Mouse (Mus musculus) midbrain, embryonic 15.5 days (tissue): ENCODE data around the gene Nfasc. TPM values are rescaled to one million over a fixed set of nuclear protein-coding genes. Genes with fewer than 3 reads are reported as not detected.
A peak's percentile ranks its signal among the peaks of the same experiment; 100 is the strongest.

Experiments
- ATAC-seq: fragments of 200-750 bp; cut with Nextera tagmentation; replicated peaks from 2 replicates; pipeline ENCODE4 v1.8.0; 2017; ENCODE audit warnings: moderate TSS enrichment
- H3K27ac ChIP-seq: fragments of 300-500 bp; sonication (generic); 2 replicates; pipeline ENCODE4 v1.5.1; 2015; ENCODE audit warnings: mild to moderate bottlenecking, inconsistent platforms
- H3K27me3 ChIP-seq: fragments of 300-500 bp; sonication (generic); replicated peaks from 2 replicates; pipeline ENCODE4 v1.6.1; 2015; ENCODE audit warnings: inconsistent platforms
- H3K36me3 ChIP-seq: fragments of 300-500 bp; sonication (generic); replicated peaks from 2 replicates; pipeline ENCODE4 v1.6.1; 2015; ENCODE audit warnings: inconsistent platforms
- H3K4me1 ChIP-seq: fragments of 300-500 bp; sonication (generic); 2 replicates; pipeline ENCODE4 v1.6.1; 2015; ENCODE audit warnings: inconsistent platforms
- H3K4me2 ChIP-seq: fragments of 300-500 bp; sonication (generic); 2 replicates; pipeline ENCODE4 v1.6.1; 2015; ENCODE audit warnings: inconsistent platforms, mild to moderate bottlenecking, moderate library complexity
- H3K4me3 ChIP-seq: fragments of 300-500 bp; sonication (generic); 2 replicates; pipeline ENCODE4 v1.5.1; 2015; ENCODE audit warnings: mild to moderate bottlenecking, inconsistent platforms
- H3K9ac ChIP-seq: fragments of 300-500 bp; sonication (generic); 2 replicates; pipeline ENCODE4 v1.6.1; 2015; ENCODE audit warnings: mild to moderate bottlenecking, inconsistent platforms
- H3K9me3 ChIP-seq: fragments of 300-500 bp; sonication (generic); 2 replicates; pipeline ENCODE4 v1.6.1; 2016; ENCODE audit warnings: inconsistent platforms
- WGBS: fragments of 180-500 bp; shearing (Covaris S2); methylation state at CpG from one replicate; pipeline ENCODE4 v1.1.7; 2015; ENCODE audit warnings: mixed read lengths; 5-methylcytosine and 5-hydroxymethylcytosine counted together
- polyA plus RNA-seq: library from polyadenylated mRNA; unstranded; fragments of >200 nt; fragmentation: Nextera tagmentation; extraction: Ambion mirVana; gene quantifications from 2 replicates; pipeline ENCODE4 v1.2.1, GENCODE M21; 2015

Nfasc gene
- polyA plus RNA-seq, 1 experiment from 2014 or later: 52.3 TPM

GRCm38 (mm10) chr1:132637346-132637745 is 104.3 kb downstream of the Nfasc start:
- no peak overlapping the region for H3K4me3 ChIP-seq
- no peak overlapping the region for H3K4me2 ChIP-seq
- 79% methylated on average over 7 of the region's 7 CpGs for WGBS
- no peaks in the 10 kb centered on the region for H3K9me3 ChIP-seq
- H3K27ac ChIP-seq: no peak overlapping the region
- H3K36me3 ChIP-seq: 0 out of 2 replicates have a peak, but pooled peaks cover 13% of the 10 kb centered on the region
- no peak overlapping the region for H3K9ac ChIP-seq
- no peak for ATAC-seq
- no peaks in the 10 kb centered on the region for H3K27me3 ChIP-seq
- peaks cover 21% of the 10 kb centered on the region for H3K4me1 ChIP-seq

DNA sequence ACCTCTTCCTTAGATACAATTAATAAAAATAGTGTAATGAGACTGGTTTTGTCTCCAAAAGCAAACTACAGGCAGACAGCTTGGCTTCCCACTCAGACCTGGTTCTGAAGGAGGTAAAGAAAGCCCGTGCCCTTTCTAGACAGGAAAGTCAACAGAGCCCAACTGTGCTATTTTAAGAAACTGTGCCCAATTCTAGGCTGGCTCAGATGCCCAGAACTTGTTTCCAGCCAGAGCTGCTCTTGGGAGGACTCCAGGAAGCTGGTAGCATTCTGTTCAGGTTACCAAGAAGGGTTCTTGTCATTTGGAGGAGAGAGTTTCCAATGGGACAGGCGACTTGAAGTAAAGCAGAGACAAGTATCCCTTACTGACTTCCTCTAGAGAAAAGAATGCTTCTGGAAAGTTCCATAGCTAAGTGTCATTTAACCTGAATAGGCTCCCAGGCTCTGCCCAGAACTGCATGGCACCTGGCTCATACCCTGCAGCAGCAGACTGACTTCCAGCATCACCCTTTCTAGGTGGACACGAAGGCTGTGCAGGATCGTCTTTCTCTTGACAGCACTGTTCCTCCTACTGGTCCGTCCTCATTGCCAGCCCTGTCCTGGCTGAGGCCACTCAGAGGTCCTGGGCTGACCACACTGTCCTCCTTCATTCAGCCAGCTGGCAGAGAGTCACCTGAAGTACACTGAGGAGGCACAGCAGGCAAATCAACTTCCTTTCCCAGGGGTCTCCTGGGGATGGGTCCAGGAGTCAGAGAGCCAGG is 111.8 kb downstream of the Nfasc start:
- H3K9ac ChIP-seq: no peak overlapping the region
- 86% methylated on average over 5 of the region's 5 CpGs for WGBS
- H3K27me3 ChIP-seq: no peaks in the 10 kb centered on the region
- no peak overlapping the region for H3K4me2 ChIP-seq
- H3K4me1 ChIP-seq: 0 out of 2 replicates have a peak, but pooled peaks cover 3% of the 10 kb centered on the region
- H3K36me3 ChIP-seq: peaks cover 33% of the 10 kb centered on the region
- no peak overlapping the region for H3K27ac ChIP-seq
- no peaks in the 10 kb centered on the region for H3K9me3 ChIP-seq
- no peak for ATAC-seq
- H3K4me3 ChIP-seq: no peak overlapping the region

GRCm38 (mm10) chr1:132628599-132628998 is 113.0 kb downstream of the Nfasc start:
- WGBS: 69% methylated on average over 3 of the region's 3 CpGs
- H3K4me1 ChIP-seq: 0 out of 2 replicates have a peak, but pooled peaks cover 4% of the 10 kb centered on the region
- H3K27me3 ChIP-seq: no peaks in the 10 kb centered on the region
- no peaks in the 10 kb centered on the region for H3K9me3 ChIP-seq
- H3K36me3 ChIP-seq: peaks cover 26% of the 10 kb centered on the region
- H3K4me2 ChIP-seq: no peak overlapping the region
- H3K4me3 ChIP-seq: no peak overlapping the region
- H3K27ac ChIP-seq: no peak overlapping the region
- no peak for ATAC-seq
- H3K9ac ChIP-seq: no peak overlapping the region

DNA sequence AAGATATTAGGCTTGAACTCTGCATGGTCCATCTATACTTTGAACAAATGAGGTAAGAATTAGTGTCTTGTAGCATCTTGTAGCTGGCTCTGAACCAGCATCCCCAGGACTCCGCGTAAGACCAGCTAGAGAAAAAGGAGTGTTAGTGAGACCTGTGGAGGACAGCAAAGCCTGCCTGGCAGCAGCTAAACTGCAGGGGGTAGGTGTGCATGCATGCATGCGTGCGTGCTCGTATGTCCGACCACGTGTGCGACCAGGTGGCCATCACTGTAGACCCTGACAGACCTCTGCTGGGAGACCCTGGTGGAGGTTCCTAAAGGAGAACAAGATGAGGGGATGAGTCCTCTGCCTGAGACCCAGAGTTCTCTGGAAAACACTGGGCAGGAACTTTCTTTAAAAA is 113.4 kb downstream of the Nfasc start:
- H3K36me3 ChIP-seq: peaks cover 25% of the 10 kb centered on the region
- no peaks in the 10 kb centered on the region for H3K9me3 ChIP-seq
- H3K9ac ChIP-seq: no peak overlapping the region
- 0 out of 2 replicates have a peak, but pooled peaks cover 4% of the 10 kb centered on the region for H3K4me1 ChIP-seq
- no peaks in the 10 kb centered on the region for H3K27me3 ChIP-seq
- no peak for ATAC-seq
- no peak overlapping the region for H3K4me2 ChIP-seq
- no peak overlapping the region for H3K4me3 ChIP-seq
- no peak overlapping the region for H3K27ac ChIP-seq
- 93% methylated on average over 8 of the region's 8 CpGs for WGBS

- Histone ChIP-seq H3K4me3 (no peak overlapping the region), H3K4me1 (0 out of 2 replicates have a peak, but pooled peaks cover 4% of the 10 kb centered on the region), H3K9me3 (no peaks in the 10 kb centered on the region), H3K9ac (no peak overlapping the region), H3K36me3 (peaks cover 13% of the 10 kb centered on the region; the same call in 1 of the 2 replicates), H3K27ac (0 out of 2 replicates have a peak overlapping the region, but pooled peaks have one; percentile 31), H3K4me2 (no peak overlapping the region), H3K27me3 (no peaks in the 10 kb centered on the region)
- WGBS: 46% methylated on average over 7 of the region's 7 CpGs
- ATAC-seq: no peak
Measured at GRCm38 (mm10) chr1:132626125-132626756, 115.4 kb downstream of the Nfasc start.

GRCm38 (mm10) chr1:132625034-132625433 is 116.6 kb downstream of the Nfasc start:
- Histone ChIP-seq H3K4me2 (no peak overlapping the region), H3K36me3 (peaks cover 5% of the 10 kb centered on the region; the same call in 1 of the 2 replicates)

GRCm38 (mm10) chr1:132624466-132624865 is 117.1 kb downstream of the Nfasc start:
- H3K4me1 ChIP-seq: 0 out of 2 replicates have a peak, but pooled peaks cover 4% of the 10 kb centered on the region
- peaks cover 4% of the 10 kb centered on the region; the same call in 1 of the 2 replicates for H3K36me3 ChIP-seq
- H3K4me2 ChIP-seq: no peak overlapping the region
- no peak overlapping the region for H3K27ac ChIP-seq
- H3K9ac ChIP-seq: no peak overlapping the region
- ATAC-seq: no peak
- H3K4me3 ChIP-seq: no peak overlapping the region
- no peaks in the 10 kb centered on the region for H3K27me3 ChIP-seq
- 78% methylated on average over 1 of the region's 1 CpGs for whole genome bisulfite sequencing
- no peaks in the 10 kb centered on the region for H3K9me3 ChIP-seq

More at GRCm38 (mm10) chr1:132625034-132625433, 116.6 kb downstream of the Nfasc start:
- H3K9me3 ChIP-seq: no peaks in the 10 kb centered on the region
- no peak for ATAC-seq
- H3K27me3 ChIP-seq: no peaks in the 10 kb centered on the region
- 0 out of 2 replicates have a peak, but pooled peaks cover 4% of the 10 kb centered on the region for H3K4me1 ChIP-seq
- H3K27ac ChIP-seq: no peak overlapping the region
- 59% methylated on average over 6 of the region's 6 CpGs for WGBS
- H3K4me3 ChIP-seq: no peak overlapping the region
- no peak overlapping the region for H3K9ac ChIP-seq

- Histone ChIP-seq H3K4me3 (no peak overlapping the region), H3K9ac (no peak overlapping the region), H3K27ac (no peak overlapping the region), H3K4me2 (no peak overlapping the region), H3K9me3 (no peaks in the 10 kb centered on the region), H3K36me3 (peaks cover 4% of the 10 kb centered on the region; the same call in 1 of the 2 replicates), H3K4me1 (0 out of 2 replicates have a peak, but pooled peaks cover 4% of the 10 kb centered on the region), H3K27me3 (no peaks in the 10 kb centered on the region)
- ATAC-seq: no peak
- 55% methylated on average over 14 of the region's 14 CpGs for WGBS
Measured at GRCm38 (mm10) chr1:132623641-132624336, 117.8 kb downstream of the Nfasc start.

GRCm38 (mm10) chr1:132612066-132612465 is 129.5 kb downstream of the Nfasc start:
- Histone ChIP-seq H3K36me3 (peaks cover 23% of the 10 kb centered on the region), H3K4me2 (no peak overlapping the region), H3K9me3 (no peaks in the 10 kb centered on the region), H3K4me1 (no peaks in the 10 kb centered on the region), H3K4me3 (no peak overlapping the region), H3K27ac (no peak overlapping the region), H3K9ac (no peak overlapping the region), H3K27me3 (no peaks in the 10 kb centered on the region)
- ATAC-seq: no peak
- 85% methylated on average over 4 of the region's 4 CpGs for WGBS

DNA sequence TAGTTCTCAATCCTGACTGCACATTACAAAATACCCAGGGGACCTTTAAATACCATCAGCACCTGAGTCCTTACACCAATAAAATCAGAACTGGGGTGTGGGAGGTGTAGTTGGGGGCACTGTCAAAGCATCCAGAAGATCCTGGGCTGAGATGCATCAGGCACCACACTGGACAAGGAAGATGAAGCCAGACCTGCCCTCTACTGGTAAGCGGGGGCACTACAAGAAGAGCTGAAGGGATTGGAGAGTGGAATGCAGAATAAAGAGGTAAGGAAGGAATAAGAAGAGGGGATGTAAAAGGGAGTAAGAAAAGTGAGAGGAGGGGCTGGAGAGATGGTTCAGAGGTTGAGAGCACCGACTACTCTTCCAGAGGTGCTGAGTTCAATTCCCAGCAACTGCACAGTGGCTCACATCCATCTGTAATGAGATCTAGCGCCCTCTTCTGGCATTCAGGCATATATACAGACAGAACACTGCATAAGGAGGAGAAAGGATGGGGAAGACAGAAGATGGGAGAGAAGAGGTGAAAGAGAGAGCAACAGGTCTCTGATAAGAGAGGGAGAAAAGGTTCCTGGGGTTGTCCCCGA is 132.5 kb downstream of the Nfasc start:
- Histone ChIP-seq H3K9me3 (no peaks in the 10 kb centered on the region), H3K4me1 (no peaks in the 10 kb centered on the region), H3K36me3 (peaks cover 29% of the 10 kb centered on the region), H3K9ac (no peak overlapping the region), H3K4me2 (no peak overlapping the region), H3K27me3 (no peaks in the 10 kb centered on the region), H3K27ac (no peak overlapping the region), H3K4me3 (no peak overlapping the region)
- 44% methylated on average over 4 of the region's 4 CpGs for WGBS
- ATAC-seq: 0 out of 2 replicates have a peak, but pooled peaks have one; percentile 55

DNA sequence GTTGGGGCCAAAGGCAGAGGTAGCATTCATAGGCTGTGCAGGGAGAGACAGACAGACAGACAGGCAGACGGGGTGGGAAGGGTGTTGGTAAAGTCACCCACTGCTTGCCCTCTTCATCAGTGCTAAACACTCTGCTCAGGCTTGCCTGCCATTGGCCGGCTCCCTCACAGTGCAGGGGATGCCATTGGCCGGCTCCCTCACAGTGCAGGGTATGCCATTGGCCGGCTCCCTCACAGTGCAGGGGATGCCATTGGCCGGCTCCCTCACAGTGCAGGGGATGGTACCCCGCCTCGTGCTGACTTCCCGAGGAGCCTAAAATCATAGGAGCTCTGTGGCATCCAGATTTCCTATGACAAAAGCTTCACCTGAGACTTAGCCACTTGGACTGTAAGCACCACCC is 139.4 kb downstream of the Nfasc start:
- Histone ChIP-seq H3K4me2 (no peak overlapping the region), H3K27me3 (no peaks in the 10 kb centered on the region), H3K27ac (no peak overlapping the region), H3K9me3 (no peaks in the 10 kb centered on the region), H3K4me3 (no peak overlapping the region), H3K4me1 (no peaks in the 10 kb centered on the region), H3K9ac (no peak overlapping the region), H3K36me3 (peaks cover 43% of the 10 kb centered on the region)
- WGBS: 46% methylated on average over 8 of the region's 8 CpGs
- no peak for ATAC-seq

- Histone ChIP-seq H3K9me3 (no peaks in the 10 kb centered on the region), H3K4me3 (no peak overlapping the region), H3K4me2 (no peak overlapping the region), H3K27ac (no peak overlapping the region), H3K36me3 (peaks cover 22% of the 10 kb centered on the region; the same call in 1 of the 2 replicates), H3K4me1 (peaks cover 9% of the 10 kb centered on the region), H3K27me3 (no peaks in the 10 kb centered on the region), H3K9ac (no peak overlapping the region)
- WGBS: 94% methylated on average over 5 of the region's 5 CpGs
- ATAC-seq: no peak
Measured at GRCm38 (mm10) chr1:132598024-132598423, 143.6 kb downstream of the Nfasc start.
